ENCODE assay signal across 17 mouse cellular contexts in genomic region chr19:17812661-17813060, GRCm38 (mm10). TPM values are rescaled to one million over a fixed set of nuclear protein-coding genes. Genes with fewer than 3 reads are reported as not detected.
"Had no signal": no experiment of that assay in that cellular context is flagged by ENCODE, and none has a peak within 500 bp of the region (broad histone marks: within the 10 kb centered on the region; RNA-seq: fewer than 3 reads in every experiment).

No protein-coding gene starts in this region.

- H3K9ac ChIP-seq: liver, embryonic 13.5 days; midbrain, embryonic 12.5 days; midbrain, embryonic 15.5 days; neural tube, embryonic 13.5 days had no signal

- H3K4me3 ChIP-seq: layer of hippocampus, adult 2 months; liver, embryonic 13.5 days; midbrain, embryonic 12.5 days; midbrain, embryonic 15.5 days; neural tube, embryonic 13.5 days had no signal

- DNase-seq: kidney, adult 11 months; kidney, adult 8-10 months; kidney, postnatal 25 days; layer of hippocampus, adult 9-11 months; liver, embryonic 13.5 days; lung, adult 2 months; lung, postnatal 14 days; thymus, adult 18-20 months; thymus, postnatal 36 days had no signal

- H3K27me3 ChIP-seq: liver, embryonic 13.5 days; midbrain, embryonic 12.5 days; midbrain, embryonic 15.5 days; neural tube, embryonic 13.5 days had no signal

- H3K36me3 ChIP-seq: liver, embryonic 13.5 days; midbrain, embryonic 12.5 days; midbrain, embryonic 15.5 days; neural tube, embryonic 13.5 days had no signal

- ATAC-seq: midbrain, embryonic 15.5 days had no signal

- H3K4me1 ChIP-seq: midbrain, embryonic 15.5 days; neural tube, embryonic 13.5 days had no signal

- H3K9me3 ChIP-seq: liver, embryonic 13.5 days; midbrain, embryonic 12.5 days; midbrain, embryonic 15.5 days; neural tube, embryonic 13.5 days had no signal

- H3K27ac ChIP-seq: layer of hippocampus, adult 2 months; liver, embryonic 13.5 days; macrophage; midbrain, embryonic 12.5 days; midbrain, embryonic 15.5 days; neural tube, embryonic 13.5 days; stomach, postnatal 0 days had no signal

- H3K4me2 ChIP-seq: liver, embryonic 13.5 days; midbrain, embryonic 12.5 days; midbrain, embryonic 15.5 days; neural tube, embryonic 13.5 days had no signal

RNA-seq across cellular contexts. Expression of gene Pcsk5, which starts 24.8 kb away (rescaled TPM):
- total RNA-seq: megakaryocyte, adult 5-6 weeks; neutrophil, adult 5-6 weeks had no signal
- polyA plus RNA-seq: macrophage had no signal
